Mouse (Mus musculus) liver, postnatal 0 days (tissue): ENCODE measurements at regions not wholly inside any gene's neighbourhood (a gene's known extent, or its start where the extent isn't known, plus 50 kb on each side); places are given as distances from the start of the nearest gene placed in this dataset.

Experiments
- ATAC-seq: fragments of 200-750 bp; cut with Nextera tagmentation; 2 replicates; pipeline ENCODE4 v1.8.0; 2017; ENCODE audit warnings: mild to moderate bottlenecking, moderate library complexity
- DNase-seq: peaks from one replicate; pipeline ENCODE4 v3.0.0-alpha.2; 2016
- H3K27ac ChIP-seq: fragments of 300-500 bp; sonication (generic); 2 replicates; pipeline ENCODE4 v1.5.1; 2014; ENCODE audit warnings: antibody characterized with exemption, moderate library complexity, mild to moderate bottlenecking, low read depth
- H3K27me3 ChIP-seq: fragments of 300-500 bp; sonication (generic); 2 replicates; pipeline ENCODE4 v1.6.1; 2014; ENCODE audit warnings: low read length, control low read depth, mixed read lengths; ENCODE audit not compliant: insufficient read depth
- H3K36me3 ChIP-seq: fragments of 300-500 bp; sonication (generic); replicated peaks from 2 replicates; pipeline ENCODE4 v1.6.1; 2014; ENCODE audit warnings: mild to moderate bottlenecking, control low read depth, low read length, moderate library complexity, mixed read lengths; ENCODE audit not compliant: insufficient read depth
- H3K4me1 ChIP-seq: fragments of 300-500 bp; sonication (generic); 2 replicates; pipeline ENCODE4 v1.6.1; 2014; ENCODE audit warnings: antibody characterized with exemption, mild to moderate bottlenecking, control low read depth; ENCODE audit not compliant: insufficient read depth
- H3K4me2 ChIP-seq: fragments of 300-500 bp; sonication (generic); 2 replicates; pipeline ENCODE4 v1.6.1; 2014; ENCODE audit warnings: low read depth, mild to moderate bottlenecking, low read length, moderate library complexity, mixed read lengths
- H3K4me3 ChIP-seq: fragments of 300-500 bp; sonication (generic); 2 replicates; pipeline ENCODE4 v1.5.1; 2014; ENCODE audit warnings: low read depth, low read length
- H3K9ac ChIP-seq: fragments of 300-500 bp; sonication (generic); replicated peaks from 2 replicates; pipeline ENCODE4 v1.6.1; 2014; ENCODE audit warnings: mild to moderate bottlenecking, moderate library complexity
- H3K9me3 ChIP-seq: fragments of 300-500 bp; sonication (generic); 2 replicates; pipeline ENCODE4 v1.6.1; 2016; ENCODE audit warnings: mild to moderate bottlenecking, control low read depth, low read length, mixed read lengths
- CTCF ChIP-seq: sonication (generic); IDR thresholded peaks from 2 replicates; pipeline ENCODE4 v1.5.1; 2016; ENCODE audit warnings: antibody characterized with exemption, low read depth
- EP300 ChIP-seq: IDR thresholded peaks from 2 replicates; pipeline ENCODE4 v1.6.1; 2016; ENCODE audit warnings: antibody characterized with exemption, low read depth, mild to moderate bottlenecking
- WGBS: fragments of 180-500 bp; shearing (Covaris S2); extraction: QIAGEN DNeasy Blood & Tissue Kit; methylation state at CpG from one replicate; pipeline ENCODE4 v1.1.7; 2014; ENCODE audit not compliant: insufficient replicate concordance; 5-methylcytosine and 5-hydroxymethylcytosine counted together

DNA sequence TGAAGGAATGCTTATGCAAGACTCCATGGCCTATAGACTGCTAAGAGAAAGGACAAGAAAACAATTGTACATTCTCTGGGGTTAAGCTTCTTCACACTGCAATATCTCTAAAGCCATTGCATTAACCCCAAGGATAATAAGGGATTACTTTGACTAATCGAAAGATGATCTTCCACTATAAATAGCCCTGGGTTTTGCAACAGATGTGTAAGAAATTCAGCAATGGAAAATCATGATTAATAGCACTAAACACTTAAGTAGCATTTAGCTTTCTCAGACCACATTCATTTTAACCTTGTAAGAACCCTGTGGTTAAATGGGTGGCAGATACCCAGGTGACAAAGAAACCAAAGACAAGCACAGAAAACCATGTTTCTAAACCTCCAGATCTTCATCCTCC lies 71.1 kb upstream of the Far2 start:
- TF ChIP-seq CTCF (no peak), EP300 (no peak)
- ATAC-seq = no peak
- no peaks in the 10 kb centered on the region for H3K27me3 ChIP-seq
- H3K4me2 ChIP-seq = no peak overlapping the region
- no peak for DNase-seq
- no peaks in the 10 kb centered on the region for H3K9me3 ChIP-seq
- no peak overlapping the region for H3K9ac ChIP-seq
- WGBS = 63% methylated on average over 1 of the region's 1 CpGs
- no peaks in the 10 kb centered on the region for H3K36me3 ChIP-seq
- H3K4me3 ChIP-seq = no peak overlapping the region
- H3K27ac ChIP-seq = no peak overlapping the region
- H3K4me1 ChIP-seq = no peaks in the 10 kb centered on the region

DNA sequence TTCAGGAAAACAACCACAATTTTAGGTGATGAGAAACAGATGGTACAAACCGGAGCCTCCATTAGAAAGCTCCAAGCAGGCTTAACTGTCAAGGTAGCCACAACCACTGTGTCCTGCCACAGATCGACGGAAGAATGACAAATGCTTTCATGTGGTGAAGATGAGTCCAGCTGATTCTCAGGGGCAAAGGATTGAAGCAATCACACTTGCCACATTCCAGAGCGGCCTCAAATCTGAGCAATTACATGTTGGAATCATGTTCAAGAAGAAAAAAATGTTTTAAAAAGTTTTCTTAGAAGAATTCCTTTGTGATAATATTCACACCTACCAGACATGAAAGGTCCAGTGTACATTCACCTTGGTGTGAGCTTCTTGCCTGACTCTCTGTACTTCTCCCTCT lies 57.7 kb upstream of the Far2 start:
- Histone ChIP-seq H3K9ac (no peak overlapping the region), H3K4me3 (no peak overlapping the region), H3K36me3 (no peaks in the 10 kb centered on the region), H3K27ac (no peak overlapping the region), H3K27me3 (no peaks in the 10 kb centered on the region), H3K4me2 (no peak overlapping the region), H3K9me3 (no peaks in the 10 kb centered on the region), H3K4me1 (no peaks in the 10 kb centered on the region)
- 80% methylated on average over 4 of the region's 4 CpGs for WGBS
- TF ChIP-seq CTCF = no peak
- TF ChIP-seq EP300 = no peak
- DNase-seq = no peak
- no peak for ATAC-seq
